Mouse (Mus musculus) CH12.LX (cell line): ENCODE results near the gene Cfi. TPM values are rescaled to one million over a fixed set of nuclear protein-coding genes. Genes with fewer than 3 reads are reported as not detected.

ENCODE experiments used
- DNase-seq: peaks from one replicate; pipeline ENCODE4 v3.0.0-alpha.2; 2013; ENCODE audit errors: extremely low read depth
- H3K27ac ChIP-seq: 2 replicates; pipeline ENCODE4 v1.5.1; 2012; ENCODE audit warnings: low read depth, mild to moderate bottlenecking, control low read depth, moderate library complexity; ENCODE audit not compliant: insufficient read depth
- H3K27me3 ChIP-seq: replicated peaks from 2 replicates; pipeline ENCODE3; 2012; ENCODE audit warnings: inconsistent platforms
- H3K36me3 ChIP-seq, 2 experiments: replicated peaks in 1 of 2; 2 replicates each; pipeline versions ENCODE3 to v1.6.1; 2012; ENCODE audit warnings: inconsistent platforms in 1 of 2, low read length in 1 of 2, mild to moderate bottlenecking in 1 of 2, mixed read lengths in 1 of 2, moderate library complexity in 1 of 2; ENCODE audit not compliant: control insufficient read depth in 1 of 2, insufficient read depth in 1 of 2
- H3K4me1 ChIP-seq, 2 experiments: 2 replicates each; pipeline ENCODE4 v1.6.1; 2012; ENCODE audit warnings: inconsistent platforms in 1 of 2, moderate library complexity in 1 of 2; ENCODE audit not compliant: insufficient read depth in 2 of 2, control insufficient read depth in 1 of 2
- H3K4me2 ChIP-seq: 2 replicates; pipeline ENCODE4 v1.6.1; 2012; ENCODE audit warnings: low read depth, mild to moderate bottlenecking, control low read depth; ENCODE audit not compliant: poor library complexity, insufficient read depth, severe bottlenecking
- H3K4me3 ChIP-seq, 3 experiments: fragments of 150-350 bp in 1 of 3; sonication (generic) in 1 of 3; replicated peaks in 1 of 3; 2 replicates each; pipeline versions ENCODE3 to v1.5.1; 2011 to 2012; ENCODE audit warnings: low read depth in 2 of 3, low read length in 2 of 3, mild to moderate bottlenecking in 2 of 3, moderate library complexity in 2 of 3, control low read depth in 1 of 3, improper control_type of control experiment in 1 of 3, inconsistent platforms in 1 of 3, mixed read lengths in 1 of 3; ENCODE audit not compliant: poor library complexity in 1 of 3
- H3K79me2 ChIP-seq: replicated peaks from 2 replicates; pipeline ENCODE4 v1.6.1; 2012; ENCODE audit warnings: mild to moderate bottlenecking, moderate library complexity; ENCODE audit not compliant: control insufficient read depth, poor library complexity, insufficient read depth, severe bottlenecking; ENCODE audit errors: extremely low read depth
- H3K9ac ChIP-seq: 2 replicates; pipeline ENCODE4 v1.6.1; 2012; ENCODE audit warnings: low read depth, mild to moderate bottlenecking, control low read depth, moderate library complexity; ENCODE audit not compliant: insufficient read depth
- H3K9me3 ChIP-seq: replicated peaks from 2 replicates; pipeline ENCODE3; 2012; ENCODE audit warnings: low read length, inconsistent platforms, mixed read lengths
- CHD1 ChIP-seq: IDR thresholded peaks from 2 replicates; pipeline ENCODE4 v1.6.1; 2012; ENCODE audit warnings: low read depth, low read length, improper control_type of control experiment, inconsistent platforms
- CTCF ChIP-seq, 2 experiments: IDR thresholded peaks in 1 of 2; conservative IDR thresholded peaks in 1 of 2; 2 replicates each; pipeline ENCODE4 v1.5.1; 2011 to 2012; ENCODE audit warnings: low read depth in 2 of 2, low read length in 2 of 2, improper control_type of control experiment in 1 of 2, inconsistent platforms in 1 of 2, mild to moderate bottlenecking in 1 of 2, moderate library complexity in 1 of 2
- ELF1 ChIP-seq: IDR thresholded peaks from 2 replicates; pipeline ENCODE4 v1.6.1; 2014; ENCODE audit warnings: low read depth, mild to moderate bottlenecking, inconsistent platforms, low read length, improper control_type of control experiment
- GABPA ChIP-seq: IDR thresholded peaks from 2 replicates; pipeline ENCODE4 v1.6.1; 2012; ENCODE audit warnings: low read depth, low read length, improper control_type of control experiment, inconsistent platforms; ENCODE audit not compliant: insufficient replicate concordance
- HCFC1 ChIP-seq: IDR thresholded peaks from 2 replicates; pipeline ENCODE4 v1.6.1; 2012; ENCODE audit warnings: low read depth, mild to moderate bottlenecking, inconsistent platforms, low read length, improper control_type of control experiment
- IRF4 ChIP-seq: IDR thresholded peaks from 2 replicates; pipeline ENCODE4 v1.6.1; 2014; ENCODE audit warnings: low read depth, mild to moderate bottlenecking, inconsistent platforms, low read length, improper control_type of control experiment
- JUN ChIP-seq: IDR thresholded peaks from 2 replicates; pipeline ENCODE4 v1.6.1; 2011; ENCODE audit warnings: low read depth, mild to moderate bottlenecking, low read length, improper control_type of control experiment, moderate library complexity; ENCODE audit not compliant: insufficient read depth
- JUND ChIP-seq: conservative IDR thresholded peaks from 2 replicates; pipeline ENCODE4 v1.6.1; 2011; ENCODE audit warnings: low read depth, low read length, improper control_type of control experiment
- KAT2A ChIP-seq: IDR thresholded peaks from 2 replicates; pipeline ENCODE4 v1.6.1; 2012; ENCODE audit warnings: low read length, improper control_type of control experiment, inconsistent platforms; ENCODE audit not compliant: insufficient replicate concordance
- MAFK ChIP-seq: IDR thresholded peaks from 2 replicates; pipeline ENCODE4 v1.6.1; 2011; ENCODE audit warnings: low read length, improper control_type of control experiment; ENCODE audit not compliant: insufficient replicate concordance
- MEF2A ChIP-seq: IDR thresholded peaks from 2 replicates; pipeline ENCODE4 v1.6.1; 2014; ENCODE audit warnings: low read depth, mild to moderate bottlenecking, inconsistent platforms, low read length, improper control_type of control experiment, borderline replicate concordance
- MYC ChIP-seq: IDR thresholded peaks from 2 replicates; pipeline ENCODE4 v1.6.1; 2011; ENCODE audit warnings: low read depth, mild to moderate bottlenecking, improper control_type of control experiment, low read length
- NELFE ChIP-seq: IDR thresholded peaks from 2 replicates; pipeline ENCODE4 v1.6.1; 2011; ENCODE audit warnings: low read depth, low read length, improper control_type of control experiment
- NRF1 ChIP-seq: IDR thresholded peaks from 2 replicates; pipeline ENCODE4 v1.6.1; 2014; ENCODE audit warnings: low read depth, mild to moderate bottlenecking, inconsistent platforms, low read length, improper control_type of control experiment, moderate library complexity
- PAX5 ChIP-seq: IDR thresholded peaks from 2 replicates; pipeline ENCODE4 v1.6.1; 2012; ENCODE audit warnings: low read length, inconsistent platforms, mixed read lengths
- POLR2A ChIP-seq: IDR thresholded peaks from 2 replicates; pipeline ENCODE4 v1.6.1; 2011; ENCODE audit warnings: low read depth, mild to moderate bottlenecking, improper control_type of control experiment, low read length
- RCOR1 ChIP-seq: conservative IDR thresholded peaks from 2 replicates; pipeline ENCODE4 v1.6.1; 2012; ENCODE audit warnings: low read depth, mild to moderate bottlenecking, inconsistent platforms, low read length, improper control_type of control experiment
- SMC3 ChIP-seq: IDR thresholded peaks from 2 replicates; pipeline ENCODE4 v1.6.1; 2011; ENCODE audit warnings: low read depth, low read length, improper control_type of control experiment
- TCF12 ChIP-seq: IDR thresholded peaks from 2 replicates; pipeline ENCODE4 v1.6.1; 2014; ENCODE audit warnings: low read depth, mild to moderate bottlenecking, inconsistent platforms, low read length, improper control_type of control experiment
- UBTF ChIP-seq: IDR thresholded peaks from 2 replicates; pipeline ENCODE4 v1.6.1; 2012; ENCODE audit warnings: low read depth, mild to moderate bottlenecking, inconsistent platforms, low read length, improper control_type of control experiment, moderate library complexity
- USF1 ChIP-seq: IDR thresholded peaks from 2 replicates; pipeline ENCODE4 v1.6.1; 2014; ENCODE audit warnings: low read depth, mild to moderate bottlenecking, inconsistent platforms, low read length, improper control_type of control experiment
- ZKSCAN1 ChIP-seq: IDR thresholded peaks from 2 replicates; pipeline ENCODE4 v1.6.1; 2012; ENCODE audit warnings: low read depth, inconsistent platforms, low read length, improper control_type of control experiment, borderline replicate concordance
- ZNF384 ChIP-seq: IDR thresholded peaks from 2 replicates; pipeline ENCODE4 v1.6.1; 2012; ENCODE audit warnings: low read depth, low read length, improper control_type of control experiment, inconsistent platforms
- dilution Hi-C: fragments of 300-500 bp; cut with MboI; formaldehyde crosslinking; loops from 2 replicates; pipeline ENCODE4 v1.14.3; 2020; ENCODE audit warnings: low sequenced_read_pairs; ENCODE audit not compliant: extremely low pct_unique_long_range_greater_than_20kb, extremely low pct_ligation_motif_present
- in situ Hi-C: fragments of 300-500 bp; cut with MboI; formaldehyde crosslinking; loops from 3 replicates; pipeline ENCODE4 v1.14.3; 2019; ENCODE audit warnings: low sequenced_read_pairs, low pct_ligation_motif_present, low pct_unique_long_range_greater_than_20kb, mixed read lengths
- polyA plus RNA-seq: library from polyadenylated mRNA; unstranded; fragments of >175 nt; gene quantifications from 2 replicates; pipeline ENCODE4 v1.2.1, GENCODE M21; 2012; ENCODE audit warnings: low read depth; ENCODE audit not compliant: insufficient read length
- total RNA-seq, 2 experiments: library from RNA; depleted of rRNA; stranded (reverse); fragments of 300-350 nt in 1 of 2; fragments of >200 nt in 1 of 2; gene quantifications; 2 replicates each; pipeline ENCODE4 v1.2.3; 2012 to 2014

The Cfi gene
- total and polyA plus RNA-seq, 3 experiments, result 0.04 to 0.14 TPM; not detected in 1

- TF ChIP-seq NELFE (no peak), UBTF (0 out of 2 replicates have a peak, but pooled peaks have one; percentile 8), JUN (no peak; the same call in 1 of the 2 replicates), IRF4 (peak; percentile 92), KAT2A (no peak)
Observed at GRCm38 (mm10) chr3:129893143-129893542, 57.5 kb downstream of the Cfi start (continued).

DNA sequence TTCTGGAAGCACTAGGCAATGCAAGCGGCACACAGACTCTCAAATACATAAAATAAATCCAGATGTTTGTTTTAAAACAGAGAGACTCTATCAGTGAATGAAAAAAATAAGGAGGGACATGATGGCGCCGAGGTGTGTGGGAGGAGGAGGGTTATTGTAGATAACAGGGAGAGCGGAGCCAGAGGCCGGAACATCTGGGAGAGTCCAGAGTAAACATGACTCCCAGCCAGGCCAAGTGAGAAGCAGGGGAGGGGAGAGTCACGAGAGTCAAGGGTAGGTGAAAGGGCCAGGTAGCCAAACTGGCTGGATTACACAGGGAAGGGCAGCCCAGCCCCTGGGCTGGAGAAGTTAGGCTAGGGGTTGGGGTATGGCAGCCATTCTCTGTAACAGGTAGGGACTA, 60.9 kb downstream of the Cfi start:
- Histone ChIP-seq H3K9me3 (no peaks in the 10 kb centered on the region), H3K4me1 (peaks cover 24 to 37% of the 10 kb centered on the region in 2 experiments), H3K27me3 (no peaks in the 10 kb centered on the region), H3K4me3 (no peak overlapping the region), H3K79me2 (no peaks in the 10 kb centered on the region), H3K36me3 (peaks cover 10 to 57% of the 10 kb centered on the region in 2 experiments), H3K27ac (no peak overlapping the region), H3K9ac (no peak overlapping the region), H3K4me2 (no peak overlapping the region)
- dilution Hi-C loops, result no loop called here
- TF ChIP-seq UBTF (no peak), MYC (no peak), TCF12 (no peak), JUND (no peak), USF1 (no peak), CTCF (conservative IDR thresholded peaks at IDR 0.05 in 1 of 2, IDR thresholded peaks at IDR 0.05 in 1 of 2; ENCODE audit: low read depth in 2 of 2, low read length in 2 of 2) (no peak), NRF1 (no peak), RCOR1 (no peak), HCFC1 (no peak)
- in situ Hi-C loops, result no loop called here
- DNase-seq, result no peak

- no peak for DNase-seq
- in situ Hi-C loops, result no loop called here
- H3K4me1 ChIP-seq, result peaks cover 13 to 41% of the 10 kb centered on the region in 2 experiments
Observed at GRCm38 (mm10) chr3:129898886-129899285, 63.2 kb downstream of the Cfi start.

More at GRCm38 (mm10) chr3:129898886-129899285, 63.2 kb downstream of the Cfi start:
- TF ChIP-seq ZNF384 (no peak), ELF1 (no peak), RCOR1 (no peak), SMC3 (no peak), NRF1 (no peak), MAFK (no peak), ZKSCAN1 (no peak), POLR2A (no peak), GABPA (no peak), CTCF (conservative IDR thresholded peaks at IDR 0.05 in 1 of 2, IDR thresholded peaks at IDR 0.05 in 1 of 2; ENCODE audit: low read depth in 2 of 2, low read length in 2 of 2) (no peak), MEF2A (no peak), PAX5 (no peak), CHD1 (no peak)
- no peaks in the 10 kb centered on the region for H3K79me2 ChIP-seq
- no peak overlapping the region for H3K4me2 ChIP-seq
- dilution Hi-C loops, result no loop called here
- H3K9ac ChIP-seq, result no peak overlapping the region
- no peak overlapping the region for H3K27ac ChIP-seq
- H3K36me3 ChIP-seq, result peaks cover 3 to 41% of the 10 kb centered on the region in 2 experiments
- no peak overlapping the region for H3K4me3 ChIP-seq
- no peaks in the 10 kb centered on the region for H3K9me3 ChIP-seq
- H3K27me3 ChIP-seq, result no peaks in the 10 kb centered on the region
